Mouse (Mus musculus) CH12.LX (cell line): ENCODE results near the gene Cct2. TPM values are rescaled to one million over a fixed set of nuclear protein-coding genes. Genes with fewer than 3 reads are reported as not detected.

Source experiments
- DNase-seq: peaks from one replicate; pipeline ENCODE4 v3.0.0-alpha.2; 2013; ENCODE audit errors: extremely low read depth
- H3K27ac ChIP-seq: 2 replicates; pipeline ENCODE4 v1.5.1; 2012; ENCODE audit warnings: low read depth, mild to moderate bottlenecking, control low read depth, moderate library complexity; ENCODE audit not compliant: insufficient read depth
- H3K27me3 ChIP-seq: replicated peaks from 2 replicates; pipeline ENCODE3; 2012; ENCODE audit warnings: inconsistent platforms
- H3K36me3 ChIP-seq, 2 experiments: replicated peaks in 1 of 2; 2 replicates each; pipeline versions ENCODE3 to v1.6.1; 2012; ENCODE audit warnings: inconsistent platforms in 1 of 2, low read length in 1 of 2, mild to moderate bottlenecking in 1 of 2, mixed read lengths in 1 of 2, moderate library complexity in 1 of 2; ENCODE audit not compliant: control insufficient read depth in 1 of 2, insufficient read depth in 1 of 2
- H3K4me1 ChIP-seq, 2 experiments: 2 replicates each; pipeline ENCODE4 v1.6.1; 2012; ENCODE audit warnings: inconsistent platforms in 1 of 2, moderate library complexity in 1 of 2; ENCODE audit not compliant: insufficient read depth in 2 of 2, control insufficient read depth in 1 of 2
- H3K4me2 ChIP-seq: 2 replicates; pipeline ENCODE4 v1.6.1; 2012; ENCODE audit warnings: low read depth, mild to moderate bottlenecking, control low read depth; ENCODE audit not compliant: poor library complexity, insufficient read depth, severe bottlenecking
- H3K4me3 ChIP-seq, 3 experiments: fragments of 150-350 bp in 1 of 3; sonication (generic) in 1 of 3; replicated peaks in 1 of 3; 2 replicates each; pipeline versions ENCODE3 to v1.5.1; 2011 to 2012; ENCODE audit warnings: low read depth in 2 of 3, low read length in 2 of 3, mild to moderate bottlenecking in 2 of 3, moderate library complexity in 2 of 3, control low read depth in 1 of 3, improper control_type of control experiment in 1 of 3, inconsistent platforms in 1 of 3, mixed read lengths in 1 of 3; ENCODE audit not compliant: poor library complexity in 1 of 3
- H3K79me2 ChIP-seq: replicated peaks from 2 replicates; pipeline ENCODE4 v1.6.1; 2012; ENCODE audit warnings: mild to moderate bottlenecking, moderate library complexity; ENCODE audit not compliant: control insufficient read depth, poor library complexity, insufficient read depth, severe bottlenecking; ENCODE audit errors: extremely low read depth
- H3K9ac ChIP-seq: 2 replicates; pipeline ENCODE4 v1.6.1; 2012; ENCODE audit warnings: low read depth, mild to moderate bottlenecking, control low read depth, moderate library complexity; ENCODE audit not compliant: insufficient read depth
- H3K9me3 ChIP-seq: replicated peaks from 2 replicates; pipeline ENCODE3; 2012; ENCODE audit warnings: low read length, inconsistent platforms, mixed read lengths
- CHD1 ChIP-seq: IDR thresholded peaks from 2 replicates; pipeline ENCODE4 v1.6.1; 2012; ENCODE audit warnings: low read depth, low read length, improper control_type of control experiment, inconsistent platforms
- CHD2 ChIP-seq: IDR thresholded peaks from 2 replicates; pipeline ENCODE4 v1.6.1; 2011; ENCODE audit warnings: low read length, improper control_type of control experiment
- CTCF ChIP-seq, 2 experiments: IDR thresholded peaks in 1 of 2; conservative IDR thresholded peaks in 1 of 2; 2 replicates each; pipeline ENCODE4 v1.5.1; 2011 to 2012; ENCODE audit warnings: low read depth in 2 of 2, low read length in 2 of 2, improper control_type of control experiment in 1 of 2, inconsistent platforms in 1 of 2, mild to moderate bottlenecking in 1 of 2, moderate library complexity in 1 of 2
- ELF1 ChIP-seq: IDR thresholded peaks from 2 replicates; pipeline ENCODE4 v1.6.1; 2014; ENCODE audit warnings: low read depth, mild to moderate bottlenecking, inconsistent platforms, low read length, improper control_type of control experiment
- EP300 ChIP-seq: IDR thresholded peaks from 2 replicates; pipeline ENCODE4 v1.6.1; 2011; ENCODE audit warnings: low read length, improper control_type of control experiment
- ETS1 ChIP-seq: conservative IDR thresholded peaks from 2 replicates; pipeline ENCODE4 v1.6.1; 2012; ENCODE audit warnings: low read depth, mild to moderate bottlenecking, inconsistent platforms, low read length, improper control_type of control experiment, moderate library complexity
- HCFC1 ChIP-seq: IDR thresholded peaks from 2 replicates; pipeline ENCODE4 v1.6.1; 2012; ENCODE audit warnings: low read depth, mild to moderate bottlenecking, inconsistent platforms, low read length, improper control_type of control experiment
- JUN ChIP-seq: IDR thresholded peaks from 2 replicates; pipeline ENCODE4 v1.6.1; 2011; ENCODE audit warnings: low read depth, mild to moderate bottlenecking, low read length, improper control_type of control experiment, moderate library complexity; ENCODE audit not compliant: insufficient read depth
- JUND ChIP-seq: conservative IDR thresholded peaks from 2 replicates; pipeline ENCODE4 v1.6.1; 2011; ENCODE audit warnings: low read depth, low read length, improper control_type of control experiment
- MAFK ChIP-seq: IDR thresholded peaks from 2 replicates; pipeline ENCODE4 v1.6.1; 2011; ENCODE audit warnings: low read length, improper control_type of control experiment; ENCODE audit not compliant: insufficient replicate concordance
- NELFE ChIP-seq: IDR thresholded peaks from 2 replicates; pipeline ENCODE4 v1.6.1; 2011; ENCODE audit warnings: low read depth, low read length, improper control_type of control experiment
- PAX5 ChIP-seq: IDR thresholded peaks from 2 replicates; pipeline ENCODE4 v1.6.1; 2012; ENCODE audit warnings: low read length, inconsistent platforms, mixed read lengths
- POLR2AphosphoS2 ChIP-seq: IDR thresholded peaks from 2 replicates; pipeline ENCODE4 v1.6.1; 2011; ENCODE audit warnings: low read depth, low read length, improper control_type of control experiment
- RAD21 ChIP-seq: IDR thresholded peaks from 2 replicates; pipeline ENCODE4 v1.6.1; 2011; ENCODE audit warnings: low read depth, mild to moderate bottlenecking, low read length, improper control_type of control experiment, moderate library complexity
- TBP ChIP-seq: conservative IDR thresholded peaks from 2 replicates; pipeline ENCODE4 v1.6.1; 2011; ENCODE audit warnings: low read depth, low read length, improper control_type of control experiment
- TCF12 ChIP-seq: IDR thresholded peaks from 2 replicates; pipeline ENCODE4 v1.6.1; 2014; ENCODE audit warnings: low read depth, mild to moderate bottlenecking, inconsistent platforms, low read length, improper control_type of control experiment
- UBTF ChIP-seq: IDR thresholded peaks from 2 replicates; pipeline ENCODE4 v1.6.1; 2012; ENCODE audit warnings: low read depth, mild to moderate bottlenecking, inconsistent platforms, low read length, improper control_type of control experiment, moderate library complexity
- USF1 ChIP-seq: IDR thresholded peaks from 2 replicates; pipeline ENCODE4 v1.6.1; 2014; ENCODE audit warnings: low read depth, mild to moderate bottlenecking, inconsistent platforms, low read length, improper control_type of control experiment
- ZMIZ1 ChIP-seq: IDR thresholded peaks from 2 replicates; pipeline ENCODE4 v1.6.1; 2012; ENCODE audit warnings: low read depth, mild to moderate bottlenecking, inconsistent platforms, low read length, improper control_type of control experiment
- ZNF384 ChIP-seq: IDR thresholded peaks from 2 replicates; pipeline ENCODE4 v1.6.1; 2012; ENCODE audit warnings: low read depth, low read length, improper control_type of control experiment, inconsistent platforms
- dilution Hi-C: fragments of 300-500 bp; cut with MboI; formaldehyde crosslinking; loops from 2 replicates; pipeline ENCODE4 v1.14.3; 2020; ENCODE audit warnings: low sequenced_read_pairs; ENCODE audit not compliant: extremely low pct_unique_long_range_greater_than_20kb, extremely low pct_ligation_motif_present
- in situ Hi-C: fragments of 300-500 bp; cut with MboI; formaldehyde crosslinking; loops from 3 replicates; pipeline ENCODE4 v1.14.3; 2019; ENCODE audit warnings: low sequenced_read_pairs, low pct_ligation_motif_present, low pct_unique_long_range_greater_than_20kb, mixed read lengths
- polyA plus RNA-seq: library from polyadenylated mRNA; unstranded; fragments of >175 nt; gene quantifications from 2 replicates; pipeline ENCODE4 v1.2.1, GENCODE M21; 2012; ENCODE audit warnings: low read depth; ENCODE audit not compliant: insufficient read length
- total RNA-seq, 2 experiments: library from RNA; depleted of rRNA; stranded (reverse); fragments of 300-350 nt in 1 of 2; fragments of >200 nt in 1 of 2; gene quantifications; 2 replicates each; pipeline ENCODE4 v1.2.3; 2012 to 2014

The Cct2 gene
- total and polyA plus RNA-seq, 3 experiments = 448 to 901 (median 889) TPM

GRCm38 (mm10) chr10:117009691-117010090, 53.9 kb downstream of the Cct2 start:
- H3K9me3 ChIP-seq = peaks cover under 1% of the 10 kb centered on the region

GRCm38 (mm10) chr10:117005707-117006464, 57.7 kb downstream of the Cct2 start:
- no peak for TF ChIP-seq CHD2
- TF ChIP-seq PAX5 = no peak
- no peak for TF ChIP-seq MAFK
- no peak for TF ChIP-seq POLR2AphosphoS2
- no peak for TF ChIP-seq CTCF (conservative IDR thresholded peaks at IDR 0.05 in 1 of 2, IDR thresholded peaks at IDR 0.05 in 1 of 2; ENCODE audit: low read depth in 2 of 2, low read length in 2 of 2)
- no peak for TF ChIP-seq CHD1
- TF ChIP-seq EP300 = no peak
- TF ChIP-seq TCF12 = no peak
- TF ChIP-seq ZNF384 = no peak

More at GRCm38 (mm10) chr10:117009691-117010090, 53.9 kb downstream of the Cct2 start:
- DNase-seq = no peak
- H3K9ac ChIP-seq = no peak overlapping the region
- H3K79me2 ChIP-seq = no peaks in the 10 kb centered on the region
- TF ChIP-seq USF1 = no peak
- TF ChIP-seq JUND = no peak
- TF ChIP-seq PAX5 = no peak
- no peak for TF ChIP-seq NELFE
- no peak for TF ChIP-seq HCFC1
- no peak for TF ChIP-seq RAD21
- TF ChIP-seq ETS1 = no peak
- no peaks in the 10 kb centered on the region for H3K27me3 ChIP-seq
- no peaks in the 10 kb centered on the region for H3K36me3 ChIP-seq
- H3K4me1 ChIP-seq = peaks cover 0 to 13% of the 10 kb centered on the region in 2 experiments; a peak in 2 of 4 replicates
- dilution Hi-C loops (no loop called here), in situ Hi-C loops (no loop called here)
- no peak overlapping the region for H3K27ac ChIP-seq
- H3K4me2 ChIP-seq = no peak overlapping the region
- no peak overlapping the region for H3K4me3 ChIP-seq

GRCm38 (mm10) chr10:117004695-117005094, 58.9 kb downstream of the Cct2 start:
- no peak for DNase-seq
- H3K9ac ChIP-seq = no peak overlapping the region
- H3K79me2 ChIP-seq = no peaks in the 10 kb centered on the region
- no peak overlapping the region for H3K4me3 ChIP-seq
- H3K4me1 ChIP-seq = no peaks in the 10 kb centered on the region
- H3K9me3 ChIP-seq = no peaks in the 10 kb centered on the region
- no peak for TF ChIP-seq ELF1
- TF ChIP-seq JUND = no peak
- TF ChIP-seq JUN = no peak
- no peak for TF ChIP-seq ZMIZ1
- TF ChIP-seq EP300 = no peak
- TF ChIP-seq TBP = no peak
- no peak for TF ChIP-seq TCF12
- no peak for TF ChIP-seq ETS1
- no peak for TF ChIP-seq CHD2
- TF ChIP-seq UBTF = no peak
- TF ChIP-seq RAD21 = no peak
- TF ChIP-seq, all 38 proteins: peak for 0
- Histone ChIP-seq H3K36me3 (no peaks in the 10 kb centered on the region), H3K27me3 (no peaks in the 10 kb centered on the region), H3K4me2 (no peak overlapping the region), H3K27ac (no peak overlapping the region)
- in situ Hi-C loops = no loop called here
- dilution Hi-C loops = no loop called here

More at GRCm38 (mm10) chr10:117005707-117006464, 57.7 kb downstream of the Cct2 start:
- H3K4me3 ChIP-seq = no peak overlapping the region
- in situ Hi-C loops = no loop called here
- DNase-seq = no peak
- H3K27ac ChIP-seq = no peak overlapping the region
- H3K4me1 ChIP-seq = no peaks in the 10 kb centered on the region
- H3K27me3 ChIP-seq = no peaks in the 10 kb centered on the region
- H3K36me3 ChIP-seq = no peaks in the 10 kb centered on the region
- no peak overlapping the region for H3K4me2 ChIP-seq
- H3K79me2 ChIP-seq = no peaks in the 10 kb centered on the region
- dilution Hi-C loops = no loop called here
- H3K9ac ChIP-seq = no peak overlapping the region
- H3K9me3 ChIP-seq = no peaks in the 10 kb centered on the region
